Mouse (Mus musculus): ENCODE measurements around the gene Dlk2.

Dlk2 gene

DNA sequence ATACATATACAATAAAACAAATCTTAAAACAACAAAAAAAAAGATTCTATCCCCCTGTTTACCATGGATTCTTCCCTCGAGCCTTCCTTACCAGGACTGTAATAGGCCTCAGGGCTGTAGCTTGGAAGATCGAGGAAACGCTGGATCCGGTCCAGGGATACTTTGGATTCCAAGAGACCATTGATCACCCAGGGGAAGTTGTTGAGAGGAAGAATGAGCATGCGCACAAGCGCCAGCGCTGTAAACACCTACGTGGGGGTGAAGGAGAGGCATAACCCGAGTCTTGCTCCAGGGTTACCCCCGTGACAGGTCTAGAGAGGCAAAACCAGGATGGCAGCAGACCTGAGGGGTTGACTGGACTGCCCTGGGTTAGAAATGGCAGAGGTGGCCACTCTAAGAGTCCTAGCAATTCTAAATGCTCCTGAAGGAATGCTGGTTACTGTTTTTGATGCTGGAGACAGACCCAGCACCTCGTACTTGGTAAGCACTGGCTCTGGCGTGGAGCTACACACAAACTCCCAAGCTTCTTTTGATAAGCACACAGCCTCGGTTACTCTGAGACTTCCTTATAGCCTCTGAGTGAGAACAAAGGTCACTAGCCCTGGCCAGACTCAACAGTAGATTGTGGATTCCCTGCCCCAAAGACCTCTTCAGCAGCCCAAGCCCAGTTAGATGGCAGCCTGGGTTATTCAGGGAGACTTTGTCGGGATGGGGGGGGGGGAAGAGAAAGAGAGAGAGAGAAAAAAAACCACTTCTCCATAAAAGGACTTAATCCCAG is 25.0 kb downstream of the Dlk2 start:
- no peak for DNase-seq (ENCODE audit: low spot score)

DNA sequence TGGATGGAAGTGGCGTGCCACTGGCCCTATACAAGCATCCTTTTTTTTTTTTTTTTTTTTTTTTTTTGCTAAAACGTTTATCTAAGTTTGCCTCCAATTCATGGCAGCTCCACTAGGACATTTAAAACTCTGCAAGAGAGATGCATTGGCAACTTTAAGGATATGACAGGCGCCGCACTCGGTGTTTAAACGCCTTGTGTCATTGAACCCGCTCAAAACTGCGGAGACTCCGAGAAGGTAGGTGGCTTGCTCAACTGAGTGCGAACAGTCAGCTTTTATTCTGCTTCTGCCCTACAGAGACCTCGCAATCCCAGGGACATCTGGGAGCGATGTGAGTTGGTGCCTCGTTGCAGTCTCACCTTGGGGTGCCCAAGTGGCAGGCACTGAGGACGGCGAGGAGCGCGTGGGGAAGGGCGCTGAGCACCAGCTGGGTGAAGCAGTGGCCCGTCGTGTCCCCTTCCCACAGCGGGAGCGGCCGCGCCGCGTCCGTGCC is 30.2 kb downstream of the Dlk2 start:
- DNase-seq (ENCODE audit: low spot score): peak; percentile 4

GRCm38 (mm10) chr17:46327906-46328534 is 30.8 kb downstream of the Dlk2 start, which contains the start of gene Abcc10:
Gene Abcc10 (minus strand): TSS chr17:46328352.
- peak; percentile 88 for DNase-seq (ENCODE audit: low spot score)

DNA sequence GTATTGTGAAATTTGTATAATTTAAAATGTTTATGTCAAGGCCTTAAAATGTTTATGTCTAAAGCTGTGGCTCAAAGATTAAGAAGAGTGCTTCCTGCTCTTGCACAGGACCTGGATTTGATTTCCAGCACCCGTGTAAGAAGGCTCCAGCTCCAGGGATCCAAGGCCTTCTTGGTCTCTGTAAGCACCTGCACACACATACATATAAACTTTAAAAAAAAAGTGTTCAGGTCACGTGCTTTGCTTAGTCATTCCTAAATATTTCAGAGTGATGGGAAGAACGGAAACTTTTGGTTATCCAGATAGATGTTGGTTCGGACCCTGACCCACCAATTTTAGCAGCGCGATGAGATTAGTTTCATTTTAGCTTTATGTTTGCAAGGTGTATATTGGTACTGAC is 31.5 kb downstream of the Dlk2 start:
- no peak for DNase-seq (ENCODE audit: low spot score)

DNA sequence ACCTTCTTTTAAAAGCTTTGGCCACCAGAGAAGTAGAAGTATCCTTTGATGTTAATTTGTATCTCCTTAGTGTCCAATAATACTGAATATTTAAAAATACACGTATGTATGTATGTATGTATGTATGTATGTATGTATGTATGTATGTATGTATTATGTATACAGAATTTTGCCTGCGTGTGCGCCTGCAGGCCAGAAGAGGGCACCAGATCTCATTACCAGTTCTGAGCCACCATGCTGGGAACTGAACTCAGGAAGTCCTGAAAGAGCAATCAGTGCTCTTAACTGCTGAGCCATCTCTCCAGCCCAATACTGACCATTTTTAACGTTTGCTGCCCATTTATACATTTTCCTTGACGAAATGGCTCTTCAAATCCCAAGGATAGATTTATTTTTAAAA is 39.3 kb downstream of the Dlk2 start:
- no peak for DNase-seq (ENCODE audit: low spot score)

GRCm38 (mm10) chr17:46341208-46341607 is 44.0 kb downstream of the Dlk2 start:
- no peak for DNase-seq (ENCODE audit: low spot score)

- DNase-seq (ENCODE audit: low spot score): no peak
These were observed 53.9 kb downstream of the Dlk2 start for GRCm38 (mm10) chr17:46351026-46351700.
